ENCODE assay signal across 26 mouse cellular contexts in the genomic region with DNA sequence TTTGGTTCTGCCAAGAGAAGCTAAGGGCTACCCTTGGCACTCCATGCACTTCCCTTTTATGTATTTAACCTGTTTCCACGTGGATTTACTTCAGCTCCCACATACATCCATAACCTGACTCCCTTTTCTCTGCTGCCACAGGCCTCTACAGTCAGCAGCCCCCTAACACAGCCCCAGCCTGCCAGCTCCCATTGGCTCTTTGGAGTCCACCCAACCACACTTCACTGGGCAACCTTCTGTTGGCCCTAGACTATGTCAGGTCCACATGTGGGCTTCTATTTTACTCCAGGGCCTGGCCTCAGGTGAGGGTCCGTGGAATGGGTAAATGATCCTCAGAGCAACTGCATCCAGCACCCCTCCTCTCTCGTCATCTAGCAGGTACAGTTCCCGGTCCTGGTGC. TPM values are rescaled to one million over a fixed set of nuclear protein-coding genes. Genes with fewer than 3 reads are reported as not detected.
DNase-seq lines count a peak whose midpoint lies in the region; ATAC-seq and TF ChIP-seq lines count a peak whose summit lies in the region.
"Had no signal": no experiment of that assay in that cellular context is flagged by ENCODE, and none has a peak within 500 bp of the region (broad histone marks: within the 10 kb centered on the region; RNA-seq: fewer than 3 reads in every experiment).

No protein-coding gene starts in this region.

- peak overlapping the region; percentile 44 for H3K27ac ChIP-seq in gastrocnemius, adult 2 months
- H3K27ac ChIP-seq in liver, embryonic 12.5 days: peak overlapping the region; percentile 70
- no peak overlapping the region for H3K27ac ChIP-seq in liver, postnatal 0 days (ENCODE audit: low read depth)
- H3K27ac ChIP-seq in brown adipose tissue, adult 24 weeks (replicated peaks; ENCODE audit: low read depth, low read length): 0 out of 2 replicates have a peak overlapping the region, but pooled peaks have one; percentile 13
- H3K27ac ChIP-seq: embryonic facial prominence, embryonic 10.5 days; embryonic facial prominence, embryonic 15.5 days; limb, embryonic 12.5 days; liver, embryonic 14.5 days; lung, embryonic 15.5 days; midbrain, embryonic 12.5 days; neural tube, embryonic 13.5 days had no signal

- H3K9ac ChIP-seq in liver, embryonic 12.5 days: no peak overlapping the region
- H3K9ac ChIP-seq in liver, postnatal 0 days (replicated peaks): no peak overlapping the region
- H3K9ac ChIP-seq: embryonic facial prominence, embryonic 15.5 days; forebrain, embryonic 15.5 days; heart, embryonic 15.5 days; hindbrain, embryonic 15.5 days; limb, embryonic 12.5 days; liver, embryonic 14.5 days; lung, embryonic 15.5 days; midbrain, embryonic 12.5 days; neural tube, embryonic 13.5 days had no signal

- no peak for DNase-seq in gastrocnemius, adult 2 months
- no peak for DNase-seq in gastrocnemius, postnatal 10 days
- no peak for DNase-seq in liver, postnatal 0 days
- DNase-seq in naive thymus-derived CD4-positive, alpha-beta T cell, adult 2 months (ENCODE audit: low read depth): peak; percentile 26
- no peak for DNase-seq in adrenal gland, adult (ENCODE audit: inconsistent age in 2 of 2, low spot score in 1 of 2)
- DNase-seq: adrenal gland, postnatal 10 days; B cell, adult 2 months; cerebellum, adult 11 months; heart, postnatal 4 days; kidney, adult 11 months; kidney, postnatal 25 days had no signal

- H3K4me2 ChIP-seq in liver, embryonic 12.5 days: no peak overlapping the region
- no peak overlapping the region for H3K4me2 ChIP-seq in liver, postnatal 0 days (ENCODE audit: low read depth, low read length)
- H3K4me2 ChIP-seq: embryonic facial prominence, embryonic 15.5 days; forebrain, embryonic 15.5 days; heart, embryonic 15.5 days; hindbrain, embryonic 15.5 days; limb, embryonic 12.5 days; lung, embryonic 15.5 days; midbrain, embryonic 12.5 days; neural tube, embryonic 13.5 days had no signal

- WGBS in liver, embryonic 12.5 days (ENCODE audit: insufficient replicate concordance): 55% methylated on average over 4 of the region's 4 CpGs
- WGBS in liver, postnatal 0 days (ENCODE audit: insufficient replicate concordance): 71% methylated on average over 4 of the region's 4 CpGs

- H3K36me3 ChIP-seq in liver, embryonic 12.5 days: peaks cover 42% of the 10 kb centered on the region
- peaks cover 24% of the 10 kb centered on the region for H3K36me3 ChIP-seq in liver, postnatal 0 days (replicated peaks; ENCODE audit: insufficient read depth, low read length)

- no peak for ATAC-seq in liver, embryonic 12.5 days
- ATAC-seq in liver, postnatal 0 days: no peak
- ATAC-seq: forebrain, embryonic 15.5 days had no signal

- no peak for TF ChIP-seq CTCF in gastrocnemius, adult 2 months (IDR thresholded peaks at IDR 0.05)
- TF ChIP-seq CTCF in liver, postnatal 0 days (IDR thresholded peaks at IDR 0.05; ENCODE audit: low read depth): no peak

- TF ChIP-seq EP300 in liver, postnatal 0 days (IDR thresholded peaks at IDR 0.05; ENCODE audit: low read depth): no peak

- no peaks in the 10 kb centered on the region for H3K27me3 ChIP-seq in liver, embryonic 12.5 days (replicated peaks)
- H3K27me3 ChIP-seq in liver, postnatal 0 days (ENCODE audit: insufficient read depth, low read length): no peaks in the 10 kb centered on the region
- H3K27me3 ChIP-seq: CH12.LX; embryonic facial prominence, embryonic 15.5 days; forebrain, embryonic 15.5 days; heart, embryonic 15.5 days; hindbrain, embryonic 15.5 days; limb, embryonic 12.5 days; lung, embryonic 15.5 days; midbrain, embryonic 12.5 days; neural tube, embryonic 13.5 days had no signal

- H3K9me3 ChIP-seq in liver, embryonic 12.5 days (replicated peaks): no peaks in the 10 kb centered on the region
- H3K9me3 ChIP-seq in liver, postnatal 0 days (ENCODE audit: low read length): no peaks in the 10 kb centered on the region
- H3K9me3 ChIP-seq: embryonic facial prominence, embryonic 10.5 days; embryonic facial prominence, embryonic 15.5 days; forebrain, embryonic 15.5 days; heart, embryonic 15.5 days; hindbrain, embryonic 15.5 days; limb, embryonic 12.5 days; lung, embryonic 15.5 days; midbrain, embryonic 12.5 days; neural tube, embryonic 13.5 days had no signal

- intact Hi-C loops in gastrocnemius, adult 2 months (cut with DNase I): no loop called here

- peaks cover 60% of the 10 kb centered on the region for H3K4me1 ChIP-seq in liver, embryonic 12.5 days
- H3K4me1 ChIP-seq in liver, postnatal 0 days (ENCODE audit: insufficient read depth): peaks cover 21% of the 10 kb centered on the region
- H3K4me1 ChIP-seq in brown adipose tissue, adult 24 weeks (ENCODE audit: control insufficient read depth, insufficient read depth, insufficient read length, low read length): peaks cover 20% of the 10 kb centered on the region
- H3K4me1 ChIP-seq: limb, embryonic 12.5 days; midbrain, embryonic 12.5 days had no signal

- no peak overlapping the region for H3K4me3 ChIP-seq in gastrocnemius, adult 2 months
- no peak overlapping the region for H3K4me3 ChIP-seq in liver, embryonic 12.5 days
- no peak overlapping the region for H3K4me3 ChIP-seq in liver, postnatal 0 days (ENCODE audit: low read depth, low read length)
- no peak overlapping the region for H3K4me3 ChIP-seq in brown adipose tissue, adult 24 weeks (ENCODE audit: insufficient read depth, low read depth, low read length)
- H3K4me3 ChIP-seq: embryonic facial prominence, embryonic 10.5 days; embryonic facial prominence, embryonic 15.5 days; forebrain, embryonic 15.5 days; heart, embryonic 15.5 days; hindbrain, embryonic 15.5 days; left cerebral cortex, adult 2 months; limb, embryonic 12.5 days; lung, embryonic 15.5 days; midbrain, embryonic 12.5 days; myocyte; neural tube, embryonic 13.5 days had no signal

RNA-seq across cellular contexts. Expression of a gene that starts 14.1 kb away (rescaled TPM):
- total RNA-seq in gastrocnemius, adult 2 months (2021): under 1 TPM; 0.92 to 0.98 TPM
- total RNA-seq in gastrocnemius, postnatal 10 days (2021): 1 to 10 TPM; 4.3 to 6.2 TPM
- 2.3 and 3.1 TPM in 2 replicates for polyA plus RNA-seq in liver, embryonic 12.5 days (2016; fragmentation: Nextera tagmentation; extraction: Ambion mirVana)
- 1.8 and 1.9 TPM in 2 replicates for polyA plus RNA-seq in liver, postnatal 0 days (2015; fragmentation: Nextera tagmentation; extraction: Ambion mirVana)
- polyA plus RNA-seq in brown adipose tissue, adult 24 weeks (2012; ENCODE audit: insufficient read depth, insufficient read length, missing spikeins): 3.8 and 5.0 TPM in 2 replicates
